Mouse (Mus musculus) bone marrow, adult 2 months (tissue): ENCODE results near the gene Sgsm3.

Source experiments
- CTCF ChIP-seq: fragments of 200-500 bp; IDR thresholded peaks from 2 replicates; pipeline ENCODE4 v1.5.1; 2011; ENCODE audit warnings: low read length, control low read depth; ENCODE audit not compliant: control insufficient read depth, insufficient read depth
- POLR2A ChIP-seq: fragments of 200-500 bp; IDR thresholded peaks from 2 replicates; pipeline ENCODE4 v1.6.1; 2011; ENCODE audit warnings: low read depth, mild to moderate bottlenecking, control low read depth, low read length, borderline replicate concordance; ENCODE audit not compliant: control insufficient read depth

DNA sequence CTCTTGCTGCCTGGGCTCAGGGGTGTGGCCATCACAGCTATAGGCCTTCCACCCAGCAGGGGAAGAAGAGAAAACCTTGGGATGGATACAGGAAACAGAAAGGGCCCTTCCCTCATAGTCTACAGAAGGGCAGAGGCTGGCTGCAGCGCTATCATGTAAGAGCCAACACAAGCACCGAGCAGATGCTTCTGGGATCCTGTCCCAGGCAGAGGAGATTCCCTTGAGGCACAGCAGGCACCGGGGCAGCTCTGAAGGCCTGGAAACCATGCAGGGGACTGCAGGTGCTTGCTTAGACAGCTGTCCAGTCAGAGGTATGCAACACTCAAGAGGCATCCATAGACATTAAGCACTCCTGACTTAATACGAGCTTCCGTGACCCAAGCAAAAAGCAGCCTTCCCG is 56.6 kb downstream of the Sgsm3 start:
- TF ChIP-seq POLR2A (no peak), CTCF (no peak)
